Mouse (Mus musculus): ENCODE data around the gene Atp2b2.

GRCm38 (mm10) chr6:113970900-113971299 lies 71.5 kb downstream of the Atp2b2 start:
- TF ChIP-seq CTCF (IDR thresholded peaks at IDR 0.05; ENCODE audit: low read depth, low read length) (no peak), POLR2A (IDR thresholded peaks at IDR 0.05; ENCODE audit: extremely low read depth, insufficient read depth, low read length) (no peak)
